Mouse (Mus musculus) lung, postnatal 10 days (tissue): ENCODE measurements around the gene Ttc34.

Experiments
- DNase-seq: peaks from one replicate; pipeline ENCODE4 v3.0.0; 2021

The Ttc34 gene

DNA sequence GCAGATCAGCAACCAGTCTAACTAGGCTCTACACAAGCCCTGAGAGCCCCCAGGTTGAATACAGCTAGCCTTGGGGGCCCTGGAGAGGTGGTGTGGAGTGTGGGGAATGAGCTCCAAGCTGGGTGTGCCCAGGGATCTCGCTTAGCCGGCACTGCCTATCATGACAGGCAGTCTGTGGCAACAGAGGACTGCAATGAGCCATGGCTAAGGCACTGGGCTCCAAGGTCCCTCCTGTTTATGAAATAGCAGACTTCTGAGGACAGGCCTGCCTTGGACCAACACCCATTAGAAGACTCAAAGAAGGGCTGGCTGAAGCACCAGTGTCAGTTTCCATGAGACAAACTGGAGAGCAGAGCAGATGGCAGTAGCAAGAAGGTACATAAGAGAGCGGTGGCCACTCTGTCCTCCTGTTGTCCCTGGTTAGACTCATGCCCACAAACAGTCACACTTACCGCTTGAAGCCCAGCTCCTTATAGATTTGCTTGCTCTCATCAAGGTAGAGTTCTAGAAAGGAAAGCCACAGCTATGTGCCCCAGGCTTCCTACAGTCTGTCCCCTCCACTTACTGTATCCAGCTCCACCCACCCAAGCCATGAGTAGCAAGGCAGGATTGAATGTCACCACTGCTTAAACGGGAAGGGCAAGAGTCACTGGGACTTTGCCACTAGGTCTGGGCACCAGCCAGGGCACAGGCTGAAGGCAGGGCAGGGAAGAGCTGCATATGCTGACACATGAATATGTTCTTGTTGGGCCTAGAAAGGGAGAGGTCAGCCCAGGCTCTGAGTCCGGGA, 60.6 kb downstream of the Ttc34 start:
- no peak for DNase-seq

- DNase-seq: peak; percentile 89
These were observed 61.5 kb downstream of the Ttc34 start, which contains the start of gene Fam213b for GRCm38 (mm10) chr4:154898506-154899446. Gene Fam213b (minus strand): TSS chr4:154899135.

DNA sequence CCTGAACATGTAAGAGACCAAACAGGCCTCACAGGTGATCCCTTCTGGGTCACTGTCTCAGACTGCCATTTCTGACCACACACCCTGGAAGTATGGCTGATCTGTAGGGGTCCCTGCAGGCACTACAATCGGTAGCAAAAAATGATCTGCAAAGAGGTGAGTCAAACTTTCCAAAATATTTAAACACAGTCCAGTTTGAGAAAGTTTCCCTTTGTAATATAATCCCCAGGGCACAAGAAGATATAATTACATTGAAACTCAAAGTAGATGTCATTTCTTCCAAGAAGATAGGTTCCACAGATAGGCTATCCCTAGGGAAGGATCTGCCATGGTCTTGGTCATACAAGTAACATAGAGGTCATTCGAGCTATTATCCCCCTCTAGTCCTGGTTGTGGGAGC, 65.1 kb downstream of the Ttc34 start:
- no peak for DNase-seq

DNA sequence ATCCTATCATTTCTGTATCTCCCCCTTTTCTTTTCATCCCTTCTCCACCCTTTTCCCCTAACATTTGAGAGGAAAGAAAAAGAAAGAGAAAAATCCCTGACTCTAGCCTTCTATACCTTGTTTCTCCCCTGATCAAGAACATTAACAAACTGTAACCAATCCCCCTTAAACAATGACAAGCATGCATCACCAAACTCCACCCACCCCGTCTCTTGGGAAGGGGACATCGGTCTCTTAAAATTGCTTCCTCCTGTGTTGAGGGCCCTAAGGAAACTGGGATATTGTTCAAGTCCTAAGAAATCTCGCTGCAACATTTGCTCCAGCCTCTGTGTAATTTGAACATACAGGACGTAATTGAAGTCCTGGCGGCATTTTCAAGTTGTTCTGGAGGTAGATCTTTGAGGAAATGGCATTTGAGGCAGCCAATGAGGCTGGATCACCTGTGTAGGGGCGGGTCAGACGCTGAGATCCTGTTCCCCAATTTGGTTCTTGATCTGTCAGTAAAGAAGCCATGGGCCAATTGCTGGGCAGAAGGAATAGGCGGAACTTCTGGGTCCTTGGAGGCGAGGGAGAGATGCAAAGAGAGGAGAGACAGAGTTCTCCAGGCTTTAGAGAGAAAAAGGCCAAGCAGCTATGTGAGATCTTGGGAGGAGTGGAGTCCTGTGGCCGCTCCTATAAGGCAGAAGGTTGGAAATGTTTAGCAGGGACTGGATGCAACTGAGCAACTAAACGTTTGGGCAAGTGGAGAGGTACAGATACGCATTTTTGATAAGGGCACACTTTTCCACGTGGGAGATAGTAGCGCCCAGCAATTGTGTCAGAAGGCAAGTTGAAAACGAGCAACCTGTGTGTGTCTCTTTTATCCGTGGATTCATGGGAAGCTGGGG, 67.2 kb downstream of the Ttc34 start:
- peak; percentile 85 for DNase-seq

- peak; percentile 88 for DNase-seq
These were observed 70.6 kb downstream of the Ttc34 start for GRCm38 (mm10) chr4:154907833-154908232.

DNA sequence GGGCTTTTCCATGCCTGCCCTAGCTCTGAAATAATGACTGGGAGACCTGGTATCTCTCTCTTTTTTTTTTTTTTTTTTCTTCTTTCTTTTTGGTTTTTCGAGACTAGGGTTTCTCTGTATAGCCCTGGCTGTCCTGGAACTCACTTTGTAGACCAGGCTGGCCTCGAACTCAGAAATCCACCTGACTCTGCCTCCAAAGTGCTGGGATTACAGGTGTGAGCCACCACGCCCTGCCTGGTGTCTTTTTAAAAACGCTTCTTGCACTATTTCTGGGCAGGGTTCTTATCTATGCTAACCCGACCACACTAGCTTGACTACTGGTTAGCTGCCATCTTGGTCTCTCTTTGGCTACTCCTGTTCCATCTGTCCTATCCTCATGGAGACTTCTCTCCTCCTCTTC, 71.2 kb downstream of the Ttc34 start:
- DNase-seq: no peak

DNA sequence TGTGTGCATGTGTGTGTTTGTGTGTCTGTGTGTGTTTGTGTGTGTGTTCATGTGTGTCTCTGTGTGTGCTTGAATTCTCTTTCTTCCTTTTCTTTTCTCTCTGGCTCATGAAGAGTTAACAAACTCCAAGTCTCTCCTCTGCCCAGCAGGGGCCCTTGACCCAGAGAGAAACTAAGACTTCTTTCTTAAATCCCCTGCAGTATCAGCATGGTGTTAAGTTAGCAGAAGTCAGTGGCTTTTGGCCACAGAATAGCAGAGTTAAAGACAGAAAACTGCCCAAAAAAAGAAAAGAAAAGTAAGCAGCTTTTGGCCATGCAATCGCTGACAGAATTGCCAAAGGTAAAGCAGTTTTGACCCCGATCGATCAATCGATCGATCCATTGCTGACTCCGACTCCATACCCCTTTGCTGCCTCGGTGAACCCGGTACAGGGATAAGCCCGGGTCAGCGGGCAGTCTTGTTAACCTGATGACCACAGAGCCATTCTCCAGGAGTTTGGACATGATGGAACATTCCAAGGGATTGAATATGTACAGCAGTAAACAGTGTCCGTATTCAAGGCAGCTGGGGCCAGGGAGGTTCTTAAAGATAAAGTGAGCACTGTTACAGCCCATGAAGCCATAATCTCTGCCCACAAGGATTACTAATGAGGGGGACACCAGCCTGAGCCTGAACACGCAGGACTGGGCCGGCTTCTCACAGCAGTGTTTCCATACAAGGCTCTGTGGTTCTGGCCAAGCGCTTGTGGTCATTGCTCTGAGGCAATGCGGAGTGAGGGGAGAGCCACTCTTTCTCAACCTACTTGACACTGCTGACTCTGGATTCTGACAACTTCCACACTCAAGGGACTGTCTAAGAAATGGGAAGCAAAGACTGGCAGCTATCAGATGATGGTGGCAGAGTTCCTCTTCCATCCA, 73.6 kb downstream of the Ttc34 start:
- DNase-seq: peak; percentile 46

DNA sequence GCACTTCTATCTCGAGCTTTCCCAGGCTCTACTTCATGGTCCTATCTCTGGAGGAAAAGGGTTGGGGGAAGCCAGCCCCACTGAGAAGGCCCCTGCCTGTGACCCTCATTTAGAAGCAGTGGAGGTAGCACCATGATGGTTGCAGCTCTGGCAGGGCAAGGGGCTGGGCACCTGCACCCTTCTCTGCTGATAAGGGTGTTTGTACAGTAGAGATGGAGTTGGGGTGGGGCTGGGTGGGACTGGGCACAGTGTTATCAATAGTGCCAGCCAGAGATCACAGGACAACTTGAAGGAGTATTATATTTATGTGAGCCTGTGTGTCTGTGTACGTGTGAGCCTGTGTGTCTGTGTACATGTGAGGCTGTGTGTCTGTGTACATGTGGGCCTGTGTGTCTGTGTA, 74.4 kb downstream of the Ttc34 start:
- DNase-seq: no peak

DNA sequence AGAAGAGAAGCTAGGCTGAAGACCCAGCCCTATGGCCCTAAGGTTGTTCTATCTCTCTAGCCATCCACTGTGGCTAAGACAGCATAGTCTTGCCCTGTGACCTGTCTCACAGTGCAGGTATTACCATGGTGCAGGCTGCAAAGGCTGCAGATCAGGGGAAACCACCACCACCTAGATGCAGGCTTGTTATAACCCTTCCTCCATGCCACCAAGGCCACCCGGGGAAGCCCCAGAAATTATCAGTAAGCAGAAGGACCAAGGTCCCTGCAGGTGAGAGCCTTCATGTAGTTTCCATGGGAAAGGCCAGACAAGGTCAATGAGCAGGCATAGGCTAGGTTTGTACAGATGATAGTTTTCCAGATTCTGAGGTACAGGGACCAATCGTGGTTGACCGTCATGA, 76.6 kb downstream of the Ttc34 start:
- DNase-seq: no peak

DNA sequence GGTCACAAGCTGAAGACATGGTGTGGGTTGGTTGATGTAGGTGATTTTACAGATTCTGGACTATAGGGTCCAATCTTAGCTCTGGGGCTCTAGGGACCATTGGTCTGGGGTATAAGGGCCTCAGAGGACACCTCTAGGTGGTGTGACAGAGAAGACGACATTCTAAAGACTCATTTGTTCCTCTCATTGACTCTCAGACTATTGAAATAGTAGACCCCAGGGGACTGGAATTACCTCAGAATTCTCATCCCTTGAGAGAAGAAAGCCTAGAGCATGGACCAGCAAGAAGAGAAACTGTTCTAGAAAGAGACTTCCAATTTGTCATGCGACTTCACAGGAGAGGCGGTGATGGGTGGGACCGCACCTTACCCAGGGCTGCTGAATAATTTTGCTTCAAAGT, 77.0 kb downstream of the Ttc34 start:
- DNase-seq: no peak

- no peak for DNase-seq
These were observed 77.4 kb downstream of the Ttc34 start for GRCm38 (mm10) chr4:154914707-154915106.

DNA sequence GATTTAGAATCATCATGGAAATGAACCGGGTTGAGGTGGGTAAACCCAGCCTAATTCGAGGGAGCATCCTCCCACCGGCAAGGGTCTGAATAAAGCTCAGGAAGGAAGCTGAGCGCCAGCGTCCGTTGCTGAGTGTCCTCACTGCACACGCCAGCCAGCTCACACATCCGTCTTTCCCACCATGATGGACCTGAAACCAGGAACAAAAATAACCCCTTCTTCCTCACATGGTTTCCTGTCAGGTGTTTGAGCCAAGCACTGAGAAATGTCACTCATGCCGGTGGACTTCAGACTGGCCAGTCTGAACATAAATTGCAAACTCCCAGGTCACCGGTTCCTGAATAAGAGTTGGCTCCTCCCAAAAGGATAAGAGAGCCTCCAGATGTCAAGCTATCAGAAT, 78.0 kb downstream of the Ttc34 start:
- DNase-seq: no peak

- DNase-seq: no peak
These were observed 79.4 kb downstream of the Ttc34 start for GRCm38 (mm10) chr4:154916662-154917061.
